Comparison of ENCODE assay signal across 10 mouse cellular contexts in the genomic region with DNA sequence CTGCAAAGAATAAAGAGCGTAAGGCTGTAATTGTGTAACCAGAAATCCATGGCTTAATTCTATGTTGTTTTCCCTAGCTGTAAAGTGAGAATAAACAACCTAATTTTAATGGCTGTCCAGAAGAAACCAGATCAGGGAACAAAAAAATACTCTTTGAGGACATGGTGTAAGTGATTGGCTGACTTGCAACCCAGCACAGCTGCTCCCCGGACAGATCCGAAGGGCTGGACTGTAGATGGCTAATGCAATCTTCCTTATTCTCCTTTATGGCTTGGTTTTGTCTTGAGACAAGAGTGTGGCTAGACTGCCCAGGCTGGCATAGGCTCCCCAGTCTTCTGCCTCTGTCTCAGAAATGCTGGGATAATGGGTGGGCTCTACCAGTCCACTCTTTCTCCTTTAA. TPM values are rescaled to one million over a fixed set of nuclear protein-coding genes. Genes with fewer than 3 reads are reported as not detected.
A peak's percentile ranks its signal among the peaks of the same experiment; 100 is the strongest.
DNase-seq lines count a peak whose midpoint lies in the region; ATAC-seq and TF ChIP-seq lines count a peak whose summit lies in the region.
"Had no signal": no experiment of that assay in that cellular context is flagged by ENCODE, and none has a peak within 500 bp of the region (broad histone marks: within the 10 kb centered on the region; RNA-seq: fewer than 3 reads in every experiment).

No protein-coding gene starts in this region.

- TF ChIP-seq POLR2A in ES-Bruce4 (IDR thresholded peaks at IDR 0.05; ENCODE audit: insufficient read depth, low read length): no peak

- no peak overlapping the region for H3K27ac ChIP-seq in ES-Bruce4 (ENCODE audit: insufficient read depth, low read length)
- H3K27ac ChIP-seq in liver, embryonic 13.5 days: peak overlapping the region; percentile 88

- no peaks in the 10 kb centered on the region for H3K27me3 ChIP-seq in ES-Bruce4 (ENCODE audit: control insufficient read depth, insufficient read depth, low read length, poor library complexity, severe bottlenecking)
- H3K27me3 ChIP-seq in liver, embryonic 13.5 days: no peaks in the 10 kb centered on the region

- H3K4me2 ChIP-seq in liver, embryonic 13.5 days: peak overlapping the region; percentile 94

- no peaks in the 10 kb centered on the region for H3K36me3 ChIP-seq in ES-Bruce4 (ENCODE audit: control insufficient read depth, insufficient read depth, low read length, poor library complexity, severe bottlenecking)
- peaks cover 14% of the 10 kb centered on the region for H3K36me3 ChIP-seq in liver, embryonic 13.5 days
- H3K36me3 ChIP-seq: hindbrain, embryonic 10.5 days had no signal

- no peak overlapping the region for H3K4me3 ChIP-seq in ES-Bruce4 (ENCODE audit: low read depth, low read length)
- peak overlapping the region; percentile 73 for H3K4me3 ChIP-seq in liver, embryonic 13.5 days (replicated peaks)

- H3K9ac ChIP-seq in ES-Bruce4 (ENCODE audit: low read depth, poor library complexity, severe bottlenecking): peak overlapping the region; percentile 76
- peak overlapping the region; percentile 83; the same call in 1 of the 2 replicates for H3K9ac ChIP-seq in liver, embryonic 13.5 days

- no peak for TF ChIP-seq EP300 in ES-Bruce4 (IDR thresholded peaks at IDR 0.05; ENCODE audit: insufficient read depth, low read depth, low read length)

- TF ChIP-seq CTCF in ES-Bruce4 (IDR thresholded peaks at IDR 0.05; ENCODE audit: low read depth, low read length): no peak

- H3K9me3 ChIP-seq in ES-Bruce4 (replicated peaks; ENCODE audit: control insufficient read depth, insufficient read depth, low read length, poor library complexity, severe bottlenecking): no peaks in the 10 kb centered on the region
- H3K9me3 ChIP-seq in liver, embryonic 13.5 days (replicated peaks): no peaks in the 10 kb centered on the region
- H3K9me3 ChIP-seq: hindbrain, embryonic 10.5 days had no signal

- DNase-seq in cerebellum, adult 8-10 months: peak; percentile 17
- DNase-seq in cerebellum, postnatal 14 days: no peak
- DNase-seq in kidney, adult 18-20 months: peak; percentile 29
- DNase-seq in kidney, postnatal 4 days: no peak
- DNase-seq in liver, embryonic 13.5 days: no peak
- no peak for DNase-seq in thymus, postnatal 36 days
- DNase-seq in frontal cortex, postnatal 10 days (ENCODE audit: low spot score in 2 of 2): no peak
- DNase-seq: cerebellum, adult 11 months had no signal

- no peak for ATAC-seq in liver, embryonic 13.5 days (ENCODE audit: low read depth)

- peaks cover 6% of the 10 kb centered on the region for H3K4me1 ChIP-seq in ES-Bruce4 (ENCODE audit: control insufficient read depth, insufficient read depth, low read length)
- H3K4me1 ChIP-seq in liver, embryonic 13.5 days (replicated peaks): peaks cover 71% of the 10 kb centered on the region

- WGBS in liver, embryonic 13.5 days (ENCODE audit: insufficient replicate concordance): 73% methylated on average over 3 of the region's 3 CpGs

RNA-seq across cellular contexts. Expression of gene H6pd, which starts 1.4 kb away (rescaled TPM):
- polyA plus RNA-seq in ES-Bruce4 (2011; ENCODE audit: insufficient read depth, insufficient read length, low read depth, missing spikeins): 13.7 and 15.0 TPM in 2 replicates
- 6.8 and 7.3 TPM in 2 replicates for polyA plus RNA-seq in liver, embryonic 13.5 days (2015; fragmentation: Nextera tagmentation; extraction: Ambion mirVana)

RNA-seq across cellular contexts. Expression of gene Spsb1, which starts 52.6 kb away (rescaled TPM):
- polyA plus RNA-seq in ES-Bruce4 (2011; ENCODE audit: insufficient read depth, insufficient read length, low read depth, missing spikeins): 28.1 and 28.7 TPM in 2 replicates
- polyA plus RNA-seq in liver, embryonic 13.5 days (2015; fragmentation: Nextera tagmentation; extraction: Ambion mirVana): 0.61 and 0.97 TPM in 2 replicates

Comparison
In these comparisons a context has a peak if more than half of its experiments do, and no peak if none do; other contexts are left out.
1. DNase-seq: peak in cerebellum, adult 8-10 months (single experiment) and kidney, adult 18-20 months (single experiment); none in cerebellum, postnatal 14 days (0 of 2), kidney, postnatal 4 days (0 of 2), liver, embryonic 13.5 days (single experiment), thymus, postnatal 36 days (0 of 2) and frontal cortex, postnatal 10 days (0 of 2).
2. RNA of gene Spsb1, which starts 52.6 kb away (polyA plus RNA-seq): 28.1 to 28.7 TPM in ES-Bruce4; 0.61 to 0.97 TPM in liver, embryonic 13.5 days; every median in the first group is over 10 times any median in the second.